Mouse (Mus musculus) kidney, adult 18-20 months (tissue): Measurements from ENCODE around the gene Vtcn1.
A peak's percentile ranks its signal among the peaks of the same experiment; 100 is the strongest.

Experiments
- DNase-seq: peaks from one replicate; pipeline ENCODE4 v3.0.0; 2021

Vtcn1 gene

GRCm38 (mm10) chr3:100857139-100857538 is 31.9 kb downstream of the Vtcn1 start:
- DNase-seq = no peak

- DNase-seq = no peak
These were observed 33.2 kb downstream of the Vtcn1 start for GRCm38 (mm10) chr3:100858334-100859002.

DNA sequence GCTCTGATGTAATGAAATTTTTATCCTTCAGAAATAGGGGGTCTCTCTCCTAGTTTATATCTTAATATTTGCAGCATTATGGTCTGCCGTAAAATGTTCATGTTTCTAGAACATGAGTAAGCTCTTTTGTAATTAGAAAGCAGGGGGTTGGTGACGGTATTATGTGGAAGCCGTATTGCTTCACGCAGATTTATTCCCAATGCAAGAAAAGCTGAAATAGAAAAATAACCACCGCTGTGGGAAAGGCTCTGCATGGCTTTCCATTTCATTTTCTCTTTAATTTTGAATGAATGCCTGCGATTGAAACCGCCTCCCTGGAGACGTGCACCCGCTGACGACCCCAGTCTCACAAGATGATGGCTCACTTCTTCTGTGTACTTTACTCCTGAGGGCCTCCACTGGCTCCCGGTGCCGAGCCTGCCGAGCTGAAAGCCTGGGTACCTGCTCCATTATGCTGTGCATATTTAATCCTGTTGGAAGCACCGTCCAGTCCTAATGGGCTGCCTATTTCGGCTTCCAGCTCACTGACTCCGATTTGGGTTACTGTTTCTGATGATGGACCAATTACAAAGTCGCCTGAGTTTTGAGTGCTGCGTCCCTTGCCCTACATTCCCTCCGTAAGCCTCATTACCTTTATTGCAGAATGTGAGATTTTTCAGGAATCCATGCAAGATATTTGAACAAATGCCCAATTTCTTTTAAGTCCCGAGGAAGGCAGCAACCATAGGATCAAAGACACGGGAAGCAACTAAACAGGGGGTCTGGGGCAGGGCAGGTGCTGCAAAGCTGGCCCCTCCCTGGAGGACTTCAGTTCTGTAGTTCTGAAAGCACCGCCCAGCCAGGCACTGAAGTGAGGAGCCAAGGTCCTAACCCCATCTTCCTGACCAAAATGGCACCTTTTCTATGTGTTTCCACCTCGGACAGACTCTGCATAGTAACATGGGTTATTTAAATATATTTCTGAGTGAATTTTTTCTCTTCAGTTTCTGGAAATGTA is 36.3 kb downstream of the Vtcn1 start:
- DNase-seq = no peak

- DNase-seq = no peak
These were observed 41.7 kb downstream of the Vtcn1 start for GRCm38 (mm10) chr3:100866946-100867345.

DNA sequence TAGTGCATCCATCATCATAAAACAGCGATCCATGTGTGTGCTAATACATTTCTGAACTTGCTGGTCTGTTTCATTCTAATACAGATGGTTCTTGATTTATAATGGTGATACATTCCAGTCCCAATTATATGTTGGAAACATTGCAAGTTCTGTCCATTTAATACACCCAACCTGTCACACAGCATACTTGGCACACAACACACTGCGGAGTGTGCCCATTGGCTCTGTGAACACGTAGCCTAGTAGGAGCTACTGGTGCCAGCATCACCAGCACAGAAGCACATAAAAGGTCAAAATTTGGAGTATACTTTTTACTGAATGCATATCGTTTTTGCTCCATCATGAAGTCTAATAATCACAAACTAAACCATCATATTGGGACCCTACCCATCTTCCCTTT is 51.8 kb downstream of the Vtcn1 start:
- no peak for DNase-seq

DNA sequence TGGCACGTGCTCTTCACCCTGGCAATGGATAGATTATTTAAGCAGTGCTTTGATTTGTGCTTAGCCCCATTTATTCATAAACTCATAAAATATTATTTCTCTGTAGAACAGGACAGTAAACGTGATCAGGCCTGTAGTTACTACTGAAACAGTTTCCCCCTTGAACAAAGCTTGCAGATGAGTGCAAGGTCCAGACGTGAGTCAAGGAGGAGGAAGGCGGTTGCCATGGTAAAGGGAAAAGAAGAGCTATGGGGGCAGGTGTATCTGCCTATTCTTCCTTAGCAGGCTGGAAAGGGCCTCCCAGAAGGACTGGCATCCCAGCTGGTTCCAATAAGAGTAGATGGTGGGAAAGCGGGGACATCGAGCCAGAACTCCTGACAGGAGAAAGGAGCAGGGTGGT is 56.1 kb downstream of the Vtcn1 start:
- DNase-seq = no peak

GRCm38 (mm10) chr3:100881843-100882634 is 56.8 kb downstream of the Vtcn1 start:
- DNase-seq = no peak

DNA sequence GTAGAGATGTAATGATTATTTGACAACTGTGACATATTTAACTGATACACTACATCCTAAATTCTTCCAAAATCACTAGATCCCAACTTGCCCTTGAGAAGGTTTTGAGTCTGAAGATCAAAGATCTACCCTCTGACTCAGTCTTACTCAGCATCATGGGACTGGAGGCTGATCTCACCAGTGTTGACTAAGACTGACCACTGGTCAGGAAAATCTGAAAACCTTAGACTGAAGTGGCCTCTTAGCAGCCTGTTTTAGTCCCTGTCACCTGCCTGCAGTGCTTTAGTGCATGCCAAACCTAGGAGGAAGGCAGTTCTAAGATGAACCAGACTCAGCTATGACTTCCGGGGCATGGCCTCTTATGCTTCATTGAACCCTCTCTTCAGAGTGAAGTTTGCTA is 64.0 kb downstream of the Vtcn1 start:
- no peak for DNase-seq

DNA sequence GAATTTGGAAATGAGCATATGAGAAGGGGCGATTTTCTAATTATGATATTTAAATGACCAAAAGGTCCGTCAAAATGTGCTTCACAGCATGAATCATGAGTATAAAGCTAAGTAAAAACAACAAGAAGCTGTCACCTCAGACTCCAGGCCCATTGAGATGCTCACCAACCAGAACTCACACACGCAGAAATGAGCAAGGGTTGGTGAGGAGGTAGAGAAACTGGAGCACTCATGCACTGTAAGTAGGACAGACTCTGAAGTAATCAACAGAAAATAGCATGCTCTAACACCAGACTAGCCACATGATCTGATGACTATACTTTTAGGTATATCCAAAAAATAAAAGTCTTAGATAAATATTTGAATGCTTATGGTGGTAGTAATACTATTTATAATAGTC is 65.1 kb downstream of the Vtcn1 start:
- no peak for DNase-seq

- peak; percentile 7 for DNase-seq
These were observed 67.4 kb downstream of the Vtcn1 start for GRCm38 (mm10) chr3:100892383-100893335.

DNA sequence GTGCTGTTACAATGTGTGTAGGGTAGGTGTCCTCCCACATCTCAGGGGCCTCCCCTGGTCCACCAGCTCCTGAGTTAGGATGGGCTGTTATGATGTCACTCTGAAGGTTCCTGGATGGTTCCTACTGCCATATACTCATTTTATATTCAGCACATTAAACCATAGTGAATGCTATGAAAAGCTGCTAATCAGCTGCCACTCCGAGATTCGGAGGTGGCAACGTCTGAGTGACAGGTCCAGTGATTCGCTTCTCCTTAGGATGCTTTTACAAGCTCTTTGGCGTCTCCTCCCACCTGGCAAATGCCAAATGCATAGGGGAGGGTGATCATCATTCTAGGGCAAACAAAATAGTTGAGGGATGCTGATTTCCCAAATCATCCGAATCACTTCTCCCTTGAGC is 70.2 kb downstream of the Vtcn1 start:
- no peak for DNase-seq

- no peak for DNase-seq
These were observed 80.9 kb downstream of the Vtcn1 start for GRCm38 (mm10) chr3:100906128-100906527.

DNA sequence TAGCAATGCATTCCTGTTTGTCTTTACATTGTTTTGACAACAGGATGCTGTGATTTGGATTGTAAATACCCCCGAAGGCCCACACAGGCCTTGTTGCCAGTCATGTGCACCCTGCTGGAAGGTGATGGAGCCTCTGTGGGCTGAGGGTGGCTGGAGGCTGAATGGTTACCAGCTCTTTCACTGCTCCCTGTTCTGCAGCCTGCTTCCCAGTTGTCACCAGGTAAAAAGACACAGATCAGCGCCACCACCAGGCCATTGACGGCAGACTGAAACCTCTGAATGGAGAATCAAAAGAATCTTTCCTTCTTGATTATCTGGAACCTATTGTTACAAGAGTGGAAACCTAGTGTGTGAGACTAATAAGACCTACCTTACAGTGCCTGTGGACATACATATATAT is 81.7 kb downstream of the Vtcn1 start:
- peak; percentile 25 for DNase-seq

GRCm38 (mm10) chr3:100908594-100908993 is 83.3 kb downstream of the Vtcn1 start:
- no peak for DNase-seq

GRCm38 (mm10) chr3:100910621-100911020 is 85.4 kb downstream of the Vtcn1 start:
- DNase-seq = no peak

GRCm38 (mm10) chr3:100911026-100911425 is 85.8 kb downstream of the Vtcn1 start:
- no peak for DNase-seq

DNA sequence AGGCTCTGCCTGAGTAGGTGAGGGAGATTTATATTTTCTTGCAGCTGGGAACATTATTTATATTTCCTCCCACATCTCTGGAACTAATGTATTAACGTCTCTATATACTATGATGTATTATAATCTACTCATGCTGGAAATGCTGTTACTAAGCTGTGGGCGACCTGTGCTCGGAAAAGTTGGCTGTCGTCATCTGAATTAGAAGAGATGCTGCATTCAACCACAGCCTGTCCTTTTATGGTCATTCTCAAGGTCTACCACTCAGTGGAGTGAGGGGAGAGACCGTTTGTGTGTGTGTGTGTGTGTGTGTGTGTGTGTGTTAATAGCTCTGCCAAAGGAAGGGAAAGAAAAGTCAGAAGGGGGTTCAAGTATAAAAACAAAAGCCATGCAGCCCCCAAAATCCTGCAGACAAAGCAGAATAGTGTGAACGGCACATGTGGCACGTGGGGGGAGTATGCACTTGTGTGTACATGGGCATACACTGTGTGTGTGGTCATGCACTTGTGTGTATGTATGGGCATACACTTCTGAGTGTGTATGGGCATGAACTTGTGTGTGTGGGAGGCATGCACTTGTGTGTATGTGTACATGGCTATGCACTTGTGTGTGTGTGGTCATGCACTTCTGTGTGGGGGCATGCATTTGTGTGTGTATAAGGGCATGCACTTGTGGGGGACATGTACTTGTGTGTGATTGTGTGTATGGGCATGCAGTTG is 86.4 kb downstream of the Vtcn1 start:
- no peak for DNase-seq

- peak; percentile 22 for DNase-seq
These were observed 91.6 kb downstream of the Vtcn1 start for GRCm38 (mm10) chr3:100916844-100917243.

GRCm38 (mm10) chr3:100920611-100921140 is 95.4 kb downstream of the Vtcn1 start:
- no peak for DNase-seq

- DNase-seq = peak; percentile 99
These were observed 96.7 kb downstream of the Vtcn1 start, which contains the start of gene Trim45 for GRCm38 (mm10) chr3:100921825-100922505. TSS of gene Trim45 (plus strand) at chr3:100922202.
